Comparison of ENCODE assay signal across 8 mouse cellular contexts in genomic region chr16:65105184-65105931, GRCm38 (mm10). TPM values are rescaled to one million over a fixed set of nuclear protein-coding genes. Genes with fewer than 3 reads are reported as not detected.
DNase-seq lines count a peak whose midpoint lies in the region; ATAC-seq and TF ChIP-seq lines count a peak whose summit lies in the region.

Gene Htr1f (minus strand): TSS chr16:65105854.

- no peak within 1 kb of the TSS for H3K27ac ChIP-seq in forebrain, embryonic 13.5 days
- H3K27ac ChIP-seq in liver, embryonic 15.5 days (replicated peaks): no peak within 1 kb of the TSS
- H3K27ac ChIP-seq in stomach, embryonic 15.5 days: no peak within 1 kb of the TSS
- no peak within 1 kb of the TSS for H3K27ac ChIP-seq in thymus, adult 2 months (ENCODE audit: control insufficient read depth, insufficient read depth, low read length)

- peak; percentile 2 for DNase-seq in kidney, postnatal 14 days
- DNase-seq in kidney, adult 18-20 months: no peak
- no peak for DNase-seq in thymus, adult 2 months
- no peak for DNase-seq in layer of hippocampus, postnatal 14 days (ENCODE audit: low spot score in 2 of 2)

- no peak for TF ChIP-seq POLR2A in thymus, adult 2 months (IDR thresholded peaks at IDR 0.05; ENCODE audit: control insufficient read depth, extremely low read depth, insufficient read depth, low read length, poor library complexity)

- H3K4me1 ChIP-seq in forebrain, embryonic 13.5 days: no peaks in the 10 kb centered on the region
- H3K4me1 ChIP-seq in liver, embryonic 15.5 days (replicated peaks): no peaks in the 10 kb centered on the region
- peaks cover 7% of the 10 kb centered on the region; the same call in 1 of the 2 replicates for H3K4me1 ChIP-seq in stomach, embryonic 15.5 days
- no peaks in the 10 kb centered on the region for H3K4me1 ChIP-seq in thymus, adult 2 months (replicated peaks; ENCODE audit: control insufficient read depth, insufficient read depth, low read length)

- no peaks in the 10 kb centered on the region for H3K9me3 ChIP-seq in forebrain, embryonic 13.5 days (replicated peaks)
- H3K9me3 ChIP-seq in liver, embryonic 15.5 days (replicated peaks): no peaks in the 10 kb centered on the region
- no peaks in the 10 kb centered on the region for H3K9me3 ChIP-seq in stomach, embryonic 15.5 days

- ATAC-seq in common myeloid progenitor, adult 5-6 weeks (replicated peaks; ENCODE audit: low read depth, poor library complexity, severe bottlenecking): peak; percentile 34; the same call in 1 of the 2 replicates
- peak; percentile 88 for ATAC-seq in forebrain, embryonic 13.5 days
- no peak for ATAC-seq in liver, embryonic 15.5 days (ENCODE audit: insufficient read depth)
- no peak for ATAC-seq in stomach, embryonic 15.5 days (ENCODE audit: insufficient read depth, low FRiP score, low read depth)

- H3K27me3 ChIP-seq in forebrain, embryonic 13.5 days: peaks cover 18% of the 10 kb centered on the region; the same call in 1 of the 2 replicates
- H3K27me3 ChIP-seq in liver, embryonic 15.5 days: peaks cover 22% of the 10 kb centered on the region
- peaks cover 20% of the 10 kb centered on the region for H3K27me3 ChIP-seq in stomach, embryonic 15.5 days (replicated peaks)
- no peaks in the 10 kb centered on the region for H3K27me3 ChIP-seq in thymus, adult 2 months (ENCODE audit: control insufficient read depth, insufficient read depth, low read length)

- H3K4me2 ChIP-seq in forebrain, embryonic 13.5 days: peak within 1 kb of the TSS; percentile 83
- peak within 1 kb of the TSS; percentile 37 for H3K4me2 ChIP-seq in liver, embryonic 15.5 days
- peak within 1 kb of the TSS; percentile 81 for H3K4me2 ChIP-seq in stomach, embryonic 15.5 days

- H3K9ac ChIP-seq in forebrain, embryonic 13.5 days: peak within 1 kb of the TSS; percentile 62
- H3K9ac ChIP-seq in liver, embryonic 15.5 days: no peak within 1 kb of the TSS
- H3K9ac ChIP-seq in stomach, embryonic 15.5 days: 0 out of 2 replicates have a peak within 1 kb of the TSS, but pooled peaks have one; percentile 6

- H3K36me3 ChIP-seq in forebrain, embryonic 13.5 days (ENCODE audit: poor library complexity, severe bottlenecking): no peaks in the 10 kb centered on the region
- no peaks in the 10 kb centered on the region for H3K36me3 ChIP-seq in liver, embryonic 15.5 days (replicated peaks)
- H3K36me3 ChIP-seq in stomach, embryonic 15.5 days: no peaks in the 10 kb centered on the region
- no peaks in the 10 kb centered on the region for H3K36me3 ChIP-seq in thymus, adult 2 months (ENCODE audit: control insufficient read depth, insufficient read depth, low read length)

- 4% methylated on average over 40 of the region's 41 CpGs for WGBS in forebrain, embryonic 13.5 days
- 4% methylated on average over 41 of the region's 41 CpGs for WGBS in liver, embryonic 15.5 days (ENCODE audit: insufficient replicate concordance)
- WGBS in stomach, embryonic 15.5 days: 4% methylated on average over 41 of the region's 41 CpGs
- 7% methylated on average over 41 of the region's 41 CpGs for WGBS in thymus, adult 2 months

- H3K4me3 ChIP-seq in forebrain, embryonic 13.5 days: peak within 1 kb of the TSS; percentile 45
- H3K4me3 ChIP-seq in liver, embryonic 15.5 days (replicated peaks): no peak within 1 kb of the TSS; the same call in 1 of the 2 replicates
- H3K4me3 ChIP-seq in stomach, embryonic 15.5 days (replicated peaks): peak within 1 kb of the TSS; percentile 39
- no peak within 1 kb of the TSS for H3K4me3 ChIP-seq in thymus, adult 2 months (ENCODE audit: control insufficient read depth, insufficient read depth, low read length)

- TF ChIP-seq CTCF in thymus, adult 2 months (IDR thresholded peaks at IDR 0.05; ENCODE audit: borderline replicate concordance, control insufficient read depth, extremely low read depth, insufficient read depth, low read length, poor library complexity): no peak

RNA-seq across cellular contexts. Expression of gene Htr1f, which starts in this region (rescaled TPM):
- total RNA-seq in common myeloid progenitor, adult 5-6 weeks (2017): not detected in 2 replicates
- polyA plus RNA-seq in forebrain, embryonic 13.5 days (2015; fragmentation: Nextera tagmentation; extraction: Ambion mirVana): 0.11 and 0.17 TPM in 2 replicates
- not detected in 2 replicates for polyA plus RNA-seq in liver, embryonic 15.5 days (2015; fragmentation: Nextera tagmentation; extraction: Ambion mirVana)
- 0.06 TPM in 1 of 2 replicates, not detected in the other for polyA plus RNA-seq in stomach, embryonic 15.5 days (2015; fragmentation: Nextera tagmentation; extraction: Ambion mirVana)
- 0.04 TPM in 1 of 2 replicates, not detected in the other for polyA plus RNA-seq in thymus, adult 2 months (2012; rRNA removed)
- 1 to 10 TPM; 3.5 TPM for total RNA-seq in layer of hippocampus, postnatal 14 days (2021)

Comparison
In these comparisons a context has a peak if more than half of its experiments do, and no peak if none do; other contexts are left out.
1. Peak in ATAC-seq in common myeloid progenitor, adult 5-6 weeks; RNA of the gene not detected or under 1 TPM.
2. Peak in ATAC-seq, H3K4me3 ChIP-seq, H3K9ac ChIP-seq and H3K4me2 ChIP-seq in forebrain, embryonic 13.5 days; RNA of the gene not detected or under 1 TPM.